Mouse (Mus musculus) cerebellum, postnatal 10 days (tissue): ENCODE data around the gene Uqcr11.

ENCODE experiments used
- DNase-seq, 2 experiments: peaks; one replicate each; pipeline ENCODE4 v3.0.0; 2021; ENCODE audit warnings: mixed read lengths in 2 of 2

The Uqcr11 gene

GRCm38 (mm10) chr10:80371411-80371966 lies 35.1 kb downstream of the Uqcr11 start:
- peak; percentile 88 to 91 for DNase-seq

GRCm38 (mm10) chr10:80369995-80370747 lies 36.5 kb downstream of the Uqcr11 start:
- no peak for DNase-seq

- DNase-seq, result no peak
Measured at GRCm38 (mm10) chr10:80368392-80368791, 38.2 kb downstream of the Uqcr11 start.

- no peak for DNase-seq
Measured at GRCm38 (mm10) chr10:80367954-80368353, 38.7 kb downstream of the Uqcr11 start.

- DNase-seq, result no peak
Measured at GRCm38 (mm10) chr10:80365736-80366135, 40.9 kb downstream of the Uqcr11 start.

- peak; percentile 66 to 77 for DNase-seq
Measured at GRCm38 (mm10) chr10:80363734-80364133, 42.9 kb downstream of the Uqcr11 start.

GRCm38 (mm10) chr10:80357994-80358639 lies 48.5 kb downstream of the Uqcr11 start:
- DNase-seq, result peak; percentile 78 to 79

- peak in 1 of 2 experiments; percentile 4 for DNase-seq
Measured at GRCm38 (mm10) chr10:80357336-80357735, 49.3 kb downstream of the Uqcr11 start.

GRCm38 (mm10) chr10:80356737-80357136 lies 49.9 kb downstream of the Uqcr11 start:
- peak in 1 of 2 experiments; percentile 12 for DNase-seq

- DNase-seq, result peak; percentile 50 to 53
Measured at GRCm38 (mm10) chr10:80356001-80356682, 50.5 kb downstream of the Uqcr11 start, which contains the start of gene Plk5. Plk5 (plus strand) TSS chr10:80356459.

GRCm38 (mm10) chr10:80355431-80355830 lies 51.2 kb downstream of the Uqcr11 start:
- DNase-seq, result peak in 1 of 2 experiments; percentile 19
